Mouse (Mus musculus) liver, postnatal 0 days (tissue): ENCODE measurements around the gene Hspa2. TPM values are rescaled to one million over a fixed set of nuclear protein-coding genes. Genes with fewer than 3 reads are reported as not detected.
"Not testable (repeated sequence)": the region's sequence is repeated elsewhere in the genome, so short reads cannot be mapped to it uniquely, and the experiment has no call there.

Source experiments
- ATAC-seq: fragments of 200-750 bp; cut with Nextera tagmentation; 2 replicates; pipeline ENCODE4 v1.8.0; 2017; ENCODE audit warnings: mild to moderate bottlenecking, moderate library complexity
- DNase-seq: peaks from one replicate; pipeline ENCODE4 v3.0.0-alpha.2; 2016
- H3K27ac ChIP-seq: fragments of 300-500 bp; sonication (generic); 2 replicates; pipeline ENCODE4 v1.5.1; 2014; ENCODE audit warnings: antibody characterized with exemption, moderate library complexity, mild to moderate bottlenecking, low read depth
- H3K27me3 ChIP-seq: fragments of 300-500 bp; sonication (generic); 2 replicates; pipeline ENCODE4 v1.6.1; 2014; ENCODE audit warnings: low read length, control low read depth, mixed read lengths; ENCODE audit not compliant: insufficient read depth
- H3K36me3 ChIP-seq: fragments of 300-500 bp; sonication (generic); replicated peaks from 2 replicates; pipeline ENCODE4 v1.6.1; 2014; ENCODE audit warnings: mild to moderate bottlenecking, control low read depth, low read length, moderate library complexity, mixed read lengths; ENCODE audit not compliant: insufficient read depth
- H3K4me1 ChIP-seq: fragments of 300-500 bp; sonication (generic); 2 replicates; pipeline ENCODE4 v1.6.1; 2014; ENCODE audit warnings: antibody characterized with exemption, mild to moderate bottlenecking, control low read depth; ENCODE audit not compliant: insufficient read depth
- H3K4me2 ChIP-seq: fragments of 300-500 bp; sonication (generic); 2 replicates; pipeline ENCODE4 v1.6.1; 2014; ENCODE audit warnings: low read depth, mild to moderate bottlenecking, low read length, moderate library complexity, mixed read lengths
- H3K4me3 ChIP-seq: fragments of 300-500 bp; sonication (generic); 2 replicates; pipeline ENCODE4 v1.5.1; 2014; ENCODE audit warnings: low read depth, low read length
- H3K9ac ChIP-seq: fragments of 300-500 bp; sonication (generic); replicated peaks from 2 replicates; pipeline ENCODE4 v1.6.1; 2014; ENCODE audit warnings: mild to moderate bottlenecking, moderate library complexity
- H3K9me3 ChIP-seq: fragments of 300-500 bp; sonication (generic); 2 replicates; pipeline ENCODE4 v1.6.1; 2016; ENCODE audit warnings: mild to moderate bottlenecking, control low read depth, low read length, mixed read lengths
- CTCF ChIP-seq: sonication (generic); IDR thresholded peaks from 2 replicates; pipeline ENCODE4 v1.5.1; 2016; ENCODE audit warnings: antibody characterized with exemption, low read depth
- EP300 ChIP-seq: IDR thresholded peaks from 2 replicates; pipeline ENCODE4 v1.6.1; 2016; ENCODE audit warnings: antibody characterized with exemption, low read depth, mild to moderate bottlenecking
- WGBS: fragments of 180-500 bp; shearing (Covaris S2); extraction: QIAGEN DNeasy Blood & Tissue Kit; methylation state at CpG from one replicate; pipeline ENCODE4 v1.1.7; 2014; ENCODE audit not compliant: insufficient replicate concordance; 5-methylcytosine and 5-hydroxymethylcytosine counted together
- polyA plus RNA-seq: library from polyadenylated mRNA; unstranded; fragments of >200 nt; fragmentation: Nextera tagmentation; extraction: Ambion mirVana; gene quantifications from 2 replicates; pipeline ENCODE4 v1.2.1, GENCODE M21; 2015

The Hspa2 gene
- polyA plus RNA-seq, 1 experiment from 2014 or later, result 2.5 TPM

GRCm38 (mm10) chr12:76434111-76434510 is 30.1 kb downstream of the Hspa2 start:
- Histone ChIP-seq H3K4me1 (peaks cover 5% of the 10 kb centered on the region), H3K36me3 (no peaks in the 10 kb centered on the region), H3K27ac (no peak overlapping the region), H3K9me3 (no peaks in the 10 kb centered on the region), H3K4me2 (no peak overlapping the region), H3K9ac (no peak overlapping the region), H3K27me3 (peaks cover 4% of the 10 kb centered on the region; the same call in 1 of the 2 replicates), H3K4me3 (no peak overlapping the region)
- WGBS, result 35% methylated on average over 7 of the region's 7 CpGs
- ATAC-seq (no peak), DNase-seq (no peak)
- no peak for TF ChIP-seq CTCF
- no peak for TF ChIP-seq EP300

- H3K4me2 ChIP-seq, result peak overlapping the region; percentile 54
- 7% methylated on average over 17 of the region's 17 CpGs for WGBS
- H3K27ac ChIP-seq, result no peak overlapping the region
- H3K9ac ChIP-seq, result 0 out of 2 replicates have a peak overlapping the region, but pooled peaks have one; percentile 21
- TF ChIP-seq EP300 (no peak), CTCF (no peak)
- no peaks in the 10 kb centered on the region for H3K9me3 ChIP-seq
- peaks cover 5% of the 10 kb centered on the region for H3K4me1 ChIP-seq
- H3K27me3 ChIP-seq, result peaks cover 4% of the 10 kb centered on the region; the same call in 1 of the 2 replicates
- ATAC-seq (no peak), DNase-seq (no peak)
- H3K4me3 ChIP-seq, result peak overlapping the region; percentile 30
- H3K36me3 ChIP-seq, result no peaks in the 10 kb centered on the region
Measured at GRCm38 (mm10) chr12:76435084-76435483, 31.1 kb downstream of the Hspa2 start.

- WGBS, result 41% methylated on average over 8 of the region's 8 CpGs
Measured at GRCm38 (mm10) chr12:76435549-76435948, 31.6 kb downstream of the Hspa2 start.

GRCm38 (mm10) chr12:76443488-76443887 is 39.5 kb downstream of the Hspa2 start:
- DNase-seq, H3K4me2 ChIP-seq, H3K4me1 ChIP-seq, H3K36me3 ChIP-seq, H3K4me3 ChIP-seq, H3K9ac ChIP-seq, H3K27me3 ChIP-seq, ATAC-seq, H3K9me3 ChIP-seq, H3K27ac ChIP-seq: not testable (repeated sequence)
- WGBS, result 64% methylated on average over 6 of the region's 6 CpGs

More at GRCm38 (mm10) chr12:76435549-76435948, 31.6 kb downstream of the Hspa2 start:
- H3K4me2 ChIP-seq, result no peak overlapping the region
- no peak for TF ChIP-seq CTCF
- TF ChIP-seq EP300, result no peak
- no peaks in the 10 kb centered on the region for H3K9me3 ChIP-seq
- H3K9ac ChIP-seq, result no peak overlapping the region
- H3K4me3 ChIP-seq, result no peak overlapping the region; the same call in 1 of the 2 replicates
- no peak overlapping the region for H3K27ac ChIP-seq
- DNase-seq (no peak), ATAC-seq (no peak)
- peaks cover 5% of the 10 kb centered on the region for H3K4me1 ChIP-seq
- H3K27me3 ChIP-seq, result peaks cover 4% of the 10 kb centered on the region; the same call in 1 of the 2 replicates
- no peaks in the 10 kb centered on the region for H3K36me3 ChIP-seq

- TF ChIP-seq CTCF (no peak), EP300 (no peak)
Measured at GRCm38 (mm10) chr12:76444359-76444772, 40.4 kb downstream of the Hspa2 start.

GRCm38 (mm10) chr12:76444862-76445261 is 40.9 kb downstream of the Hspa2 start:
- no peak for DNase-seq
- Histone ChIP-seq H3K9me3 (no peaks in the 10 kb centered on the region), H3K27ac (no peak overlapping the region), H3K36me3 (no peaks in the 10 kb centered on the region), H3K4me3 (0 out of 2 replicates have a peak overlapping the region, but pooled peaks have one; percentile 11), H3K9ac (no peak overlapping the region), H3K4me2 (no peak overlapping the region), H3K27me3 (no peaks in the 10 kb centered on the region), H3K4me1 (no peaks in the 10 kb centered on the region)
- no peak for TF ChIP-seq CTCF
- TF ChIP-seq EP300, result no peak
- no peak for ATAC-seq
- 64% methylated on average over 6 of the region's 6 CpGs for WGBS

More at GRCm38 (mm10) chr12:76444359-76444772, 40.4 kb downstream of the Hspa2 start:
- no peaks in the 10 kb centered on the region for H3K36me3 ChIP-seq
- H3K4me3 ChIP-seq, result 0 out of 2 replicates have a peak overlapping the region, but pooled peaks have one; percentile 11
- no peak overlapping the region for H3K4me2 ChIP-seq
- no peak for DNase-seq
- H3K9me3 ChIP-seq, result no peaks in the 10 kb centered on the region
- no peaks in the 10 kb centered on the region for H3K27me3 ChIP-seq
- H3K27ac ChIP-seq, result no peak overlapping the region
- H3K4me1 ChIP-seq, result no peaks in the 10 kb centered on the region
- H3K9ac ChIP-seq, result no peak overlapping the region
- 50% methylated on average over 10 of the region's 10 CpGs for WGBS
- no peak for ATAC-seq
